Mouse (Mus musculus) liver, adult 2 months (tissue): ENCODE measurements around the gene Kif13a.

ENCODE experiments used
- CTCF ChIP-seq: fragments of 200-500 bp; IDR thresholded peaks from 2 replicates; pipeline ENCODE4 v1.5.1; 2011; ENCODE audit warnings: low read depth, low read length, control low read depth
- POLR2A ChIP-seq: fragments of 200-500 bp; IDR thresholded peaks from 2 replicates; pipeline ENCODE4 v1.6.1; 2011; ENCODE audit warnings: low read length, control low read depth; ENCODE audit not compliant: insufficient read depth; ENCODE audit errors: extremely low read depth

DNA sequence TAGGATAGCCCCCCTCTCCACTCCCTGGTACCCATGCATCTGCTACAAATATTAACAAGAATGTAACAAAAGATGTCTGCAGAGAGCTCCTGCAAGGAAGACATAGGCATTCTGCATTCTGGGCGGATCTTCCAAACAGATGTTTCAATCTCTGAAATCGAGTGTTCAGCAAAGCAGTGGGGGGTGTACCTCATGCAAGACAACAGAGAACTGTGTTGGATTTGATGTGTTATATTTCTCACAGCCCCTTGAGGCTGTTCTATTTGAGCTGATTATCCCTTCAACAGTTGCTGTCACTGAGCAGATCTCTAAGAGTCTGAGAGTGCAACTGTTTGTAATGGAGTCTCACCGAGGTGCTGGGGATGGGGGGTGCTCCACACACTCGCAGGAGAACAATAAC lies 37.3 kb downstream of the Kif13a start:
- TF ChIP-seq POLR2A (no peak), CTCF (no peak)
